Mouse (Mus musculus) brain, embryonic 14.5 days (tissue): ENCODE data around the gene Adam12.

Experiments used
- CTCF ChIP-seq: fragments of 200-500 bp; IDR thresholded peaks from 2 replicates; pipeline ENCODE4 v1.5.1; 2012; ENCODE audit warnings: inconsistent platforms, mild to moderate bottlenecking, moderate library complexity, borderline replicate concordance; ENCODE audit not compliant: insufficient read depth, insufficient read length; ENCODE audit errors: extremely low read depth
- POLR2A ChIP-seq: fragments of 200-500 bp; IDR thresholded peaks from 2 replicates; pipeline ENCODE4 v1.6.1; 2012; ENCODE audit warnings: mild to moderate bottlenecking, inconsistent platforms, borderline replicate concordance; ENCODE audit not compliant: poor library complexity, insufficient read depth, insufficient read length, severe bottlenecking; ENCODE audit errors: extremely low read depth

- no peak for TF ChIP-seq POLR2A
- no peak for TF ChIP-seq CTCF
These were observed 158.9 kb downstream of the Adam12 start for GRCm38 (mm10) chr7:134073011-134073410.
